In genomic region chr7:89907950-89908349, GRCm38 (mm10) we compare ENCODE assay signal across 9 mouse cellular contexts. TPM values are rescaled to one million over a fixed set of nuclear protein-coding genes. Genes with fewer than 3 reads are reported as not detected.
A peak's percentile ranks its signal among the peaks of the same experiment; 100 is the strongest.
DNase-seq lines count a peak whose midpoint lies in the region; ATAC-seq and TF ChIP-seq lines count a peak whose summit lies in the region.
"Had no signal": no experiment of that assay in that cellular context is flagged by ENCODE, and none has a peak within 500 bp of the region (broad histone marks: within the 10 kb centered on the region; RNA-seq: fewer than 3 reads in every experiment).

No protein-coding gene starts in this region.

- DNase-seq in G1E (ENCODE audit: low spot score) = peak; percentile 47
- peak; percentile 62 for DNase-seq in c-Kit-negative CD71-positive TER-119-positive erythroid progenitor cells, embryonic 14.5 days (ENCODE audit: low read depth, low spot score)
- DNase-seq in heart, postnatal 14 days = peak; percentile 72 to 88
- DNase-seq in layer of hippocampus, adult 11-12 months (ENCODE audit: low spot score) = peak; percentile 82
- peak; percentile 61 for DNase-seq in lung, adult 2 months
- peak; percentile 80 for DNase-seq in ovary, postnatal 14 days (ENCODE audit: low spot score)
- peak; percentile 63 for DNase-seq in thymus, postnatal 25 days

- no peak overlapping the region for H3K4me3 ChIP-seq in G1E (ENCODE audit: low read depth, low read length)
- no peak overlapping the region for H3K4me3 ChIP-seq in lung, adult 2 months (replicated peaks; ENCODE audit: extremely low read depth, low read depth, low read length)
- H3K4me3 ChIP-seq: lung, embryonic 15.5 days had no signal

- 18% methylated on average over 8 of the region's 8 CpGs for WGBS in lung, adult 2 months

- no peaks in the 10 kb centered on the region for H3K36me3 ChIP-seq in G1E (replicated peaks)
- H3K36me3 ChIP-seq: lung, embryonic 15.5 days had no signal

- intact Hi-C loops in heart, postnatal 14 days (cut with DNase I) = loop anchor here (5.0 kb wide), 1 partner anchor 406 kb away; no protein-coding TSS in a partner anchor

- ATAC-seq in G1E (ENCODE audit: extremely low read depth, insufficient number of reproducible peaks, low FRiP score, poor library complexity, severe bottlenecking) = peak; percentile 40; the same call in 1 of the 2 replicates
- ATAC-seq in erythroid progenitor cell, adult 5-6 weeks (replicated peaks; ENCODE audit: low FRiP score, poor library complexity, severe bottlenecking) = peak; percentile 80

- no peak for TF ChIP-seq POLR2A in lung, adult 2 months (IDR thresholded peaks at IDR 0.05; ENCODE audit: borderline replicate concordance, extremely low read depth, low read depth, low read length)

- peak; percentile 90 for TF ChIP-seq CTCF in G1E (IDR thresholded peaks at IDR 0.05; ENCODE audit: low read depth, low read length)
- peak; percentile 60 for TF ChIP-seq CTCF in lung, adult 2 months (IDR thresholded peaks at IDR 0.05; ENCODE audit: insufficient read depth, low read length)

- no peaks in the 10 kb centered on the region; the same call in 1 of the 2 replicates for H3K4me1 ChIP-seq in G1E (ENCODE audit: insufficient read depth, low read depth, low read length)
- no peaks in the 10 kb centered on the region for H3K4me1 ChIP-seq in lung, adult 2 months (ENCODE audit: control insufficient read depth, insufficient read depth, low read length)
- H3K4me1 ChIP-seq: lung, embryonic 15.5 days had no signal

- H3K9me3 ChIP-seq in G1E (replicated peaks) = no peaks in the 10 kb centered on the region
- H3K9me3 ChIP-seq: lung, embryonic 15.5 days had no signal

- H3K27me3 ChIP-seq in G1E (ENCODE audit: insufficient read depth, low read length) = peaks cover 11% of the 10 kb centered on the region
- H3K27me3 ChIP-seq: lung, embryonic 15.5 days had no signal

RNA-seq across cellular contexts. Expression of gene Ccdc81, which starts 4.5 kb away (rescaled TPM):
- not detected in 2 replicates for total RNA-seq in G1E (2014; fragmentation: Nextera tagmentation)
- total RNA-seq in G1E (2017) = not detected in 2 replicates
- polyA plus RNA-seq in G1E (2012) = not detected in 2 replicates
- not detected in 2 replicates for total RNA-seq in erythroid progenitor cell, adult 5-6 weeks (2015; ENCODE audit: low replicate concordance)
- not detected in 2 replicates for total RNA-seq in erythroid progenitor cell, adult 5-6 weeks (2017; ENCODE audit: low replicate concordance)
- under 1 TPM in 1 of 2 experiments, not detected in 1; 0.10 TPM for total RNA-seq in heart, postnatal 14 days (2021)
- 0.76 and 0.97 TPM in 2 replicates for polyA plus RNA-seq in lung, adult 2 months (2012; rRNA removed)

RNA-seq across cellular contexts. Expression of gene Hikeshi, which starts 33.1 kb away (rescaled TPM):
- total RNA-seq in G1E (2014; fragmentation: Nextera tagmentation) (69.9 and 118 TPM in 2 replicates), G1E (2017) (212 and 255 TPM in 2 replicates)
- 44.1 and 50.0 TPM in 2 replicates for polyA plus RNA-seq in G1E (2012)
- 21.4 and 32.4 TPM in 2 replicates for total RNA-seq in erythroid progenitor cell, adult 5-6 weeks (2015; ENCODE audit: low replicate concordance)
- total RNA-seq in erythroid progenitor cell, adult 5-6 weeks (2017; ENCODE audit: low replicate concordance) = 41.6 and 54.2 TPM in 2 replicates
- 10 to 100 TPM; 52.0 to 61.7 TPM for total RNA-seq in heart, postnatal 14 days (2021)
- polyA plus RNA-seq in lung, adult 2 months (2012; rRNA removed) = 23.7 and 31.5 TPM in 2 replicates
